Mouse (Mus musculus): ENCODE data around the gene Hmcn1.

GRCm38 (mm10) chr1:150587410-150587809 is 405.8 kb downstream of the Hmcn1 start:
- no peak for TF ChIP-seq CEBPB (IDR thresholded peaks at IDR 0.05; ENCODE audit: insufficient read depth, poor library complexity, severe bottlenecking)
- TF ChIP-seq POLR2A (IDR thresholded peaks at IDR 0.05; ENCODE audit: insufficient read length, low read depth): no peak
- no peak for TF ChIP-seq USF1 (IDR thresholded peaks at IDR 0.05; ENCODE audit: low read depth)
- no peak for TF ChIP-seq E2F4 (IDR thresholded peaks at IDR 0.05; ENCODE audit: insufficient read depth)
- TF ChIP-seq MYOG (IDR thresholded peaks at IDR 0.05; ENCODE audit: control insufficient read depth in 1 of 3, insufficient read depth in 1 of 3, insufficient read length in 2 of 3, low read depth in 2 of 3): no peak
- no peak for TF ChIP-seq POLR2AphosphoS2 (IDR thresholded peaks at IDR 0.05; ENCODE audit: insufficient read length, low read depth)
- no peak for TF ChIP-seq MAX (IDR thresholded peaks at IDR 0.05; ENCODE audit: low read depth)

Measured in myocyte (in vitro differentiated cells).